Mouse (Mus musculus): ENCODE measurements around the gene Rab29. TPM values are rescaled to one million over a fixed set of nuclear protein-coding genes. Genes with fewer than 3 reads are reported as not detected.

Rab29 gene
- total and polyA plus RNA-seq, 2 experiments from 2014 or later = 14.7 to 18.8 TPM

DNA sequence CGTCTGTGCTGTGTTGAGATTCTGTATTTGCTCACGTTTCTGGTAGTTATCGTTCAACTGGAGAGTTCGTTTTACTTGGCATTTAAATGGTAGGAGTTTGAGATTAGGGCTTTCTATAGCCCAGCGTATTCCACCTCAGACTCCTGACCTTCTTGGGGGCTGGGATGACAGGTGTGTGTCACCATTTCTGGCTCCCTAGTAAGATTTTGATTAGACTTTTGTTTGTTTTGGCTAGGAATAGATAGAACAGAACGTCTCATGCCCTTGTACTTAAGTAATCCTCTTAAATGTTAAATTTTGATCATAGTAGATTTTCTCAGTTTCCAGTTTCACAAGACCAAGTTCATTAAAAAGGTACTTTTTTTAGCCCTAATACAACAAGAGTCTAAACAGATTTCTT, 50.6 kb downstream of the Rab29 start:
- no peak overlapping the region for H3K9ac ChIP-seq (replicated peaks; ENCODE audit: low read depth, low read length)
- no peak overlapping the region for H3K4me3 ChIP-seq (ENCODE audit: low read depth, low read length)
- H3K4me1 ChIP-seq (ENCODE audit: control insufficient read depth, insufficient read depth) = no peaks in the 10 kb centered on the region
- no peaks in the 10 kb centered on the region for H3K9me3 ChIP-seq (replicated peaks; ENCODE audit: control insufficient read depth, low read length)
- H3K36me3 ChIP-seq (replicated peaks; ENCODE audit: control insufficient read depth, insufficient read depth, low read length) = peaks cover 35% of the 10 kb centered on the region
- 62% methylated on average over 6 of the region's 6 CpGs for WGBS
- no peak for TF ChIP-seq CTCF (IDR thresholded peaks at IDR 0.05; ENCODE audit: low read depth)
- no peak for TF ChIP-seq EP300 (IDR thresholded peaks at IDR 0.05; ENCODE audit: low read depth)
- H3K27me3 ChIP-seq (ENCODE audit: control insufficient read depth, insufficient read depth, low read length) = no peaks in the 10 kb centered on the region
- H3K27ac ChIP-seq (ENCODE audit: low read depth) = no peak overlapping the region
- DNase-seq (ENCODE audit: low spot score) (no peak), ATAC-seq (ENCODE audit: insufficient read depth, low read depth) (no peak)
- H3K4me2 ChIP-seq (ENCODE audit: low read depth, low read length) = no peak overlapping the region

DNA sequence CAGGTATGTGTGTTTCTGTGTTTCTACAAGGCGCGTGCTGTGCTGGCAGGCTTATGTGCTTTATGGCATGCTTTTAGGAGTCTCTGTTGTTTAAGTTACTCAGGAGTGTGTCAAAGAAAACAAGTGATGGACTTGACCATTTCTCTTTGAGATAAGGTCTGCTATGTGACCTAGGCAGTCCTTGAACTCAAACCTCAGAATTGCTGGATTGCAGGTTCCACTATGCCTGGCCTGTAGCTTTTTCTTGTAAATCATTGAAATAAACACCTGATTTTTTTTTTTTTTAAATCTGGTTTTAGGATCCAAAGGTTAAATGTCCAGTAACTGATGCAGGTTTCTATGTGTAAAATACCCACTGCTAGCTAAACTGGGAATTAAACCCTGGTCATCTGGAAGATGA, 52.0 kb downstream of the Rab29 start:
- Histone ChIP-seq H3K4me1 (ENCODE audit: control insufficient read depth, insufficient read depth) (no peaks in the 10 kb centered on the region), H3K9me3 (replicated peaks; ENCODE audit: control insufficient read depth, low read length) (no peaks in the 10 kb centered on the region), H3K36me3 (replicated peaks; ENCODE audit: control insufficient read depth, insufficient read depth, low read length) (peaks cover 47% of the 10 kb centered on the region), H3K27ac (ENCODE audit: low read depth) (no peak overlapping the region), H3K9ac (replicated peaks; ENCODE audit: low read depth, low read length) (no peak overlapping the region), H3K4me2 (ENCODE audit: low read depth, low read length) (no peak overlapping the region), H3K27me3 (ENCODE audit: control insufficient read depth, insufficient read depth, low read length) (no peaks in the 10 kb centered on the region), H3K4me3 (ENCODE audit: low read depth, low read length) (no peak overlapping the region)
- TF ChIP-seq EP300 (IDR thresholded peaks at IDR 0.05; ENCODE audit: low read depth) (no peak), CTCF (IDR thresholded peaks at IDR 0.05; ENCODE audit: low read depth) (no peak)
- WGBS = 93% methylated on average over 2 of the region's 2 CpGs
- ATAC-seq (ENCODE audit: insufficient read depth, low read depth) = no peak
- no peak for DNase-seq (ENCODE audit: low spot score)

DNA sequence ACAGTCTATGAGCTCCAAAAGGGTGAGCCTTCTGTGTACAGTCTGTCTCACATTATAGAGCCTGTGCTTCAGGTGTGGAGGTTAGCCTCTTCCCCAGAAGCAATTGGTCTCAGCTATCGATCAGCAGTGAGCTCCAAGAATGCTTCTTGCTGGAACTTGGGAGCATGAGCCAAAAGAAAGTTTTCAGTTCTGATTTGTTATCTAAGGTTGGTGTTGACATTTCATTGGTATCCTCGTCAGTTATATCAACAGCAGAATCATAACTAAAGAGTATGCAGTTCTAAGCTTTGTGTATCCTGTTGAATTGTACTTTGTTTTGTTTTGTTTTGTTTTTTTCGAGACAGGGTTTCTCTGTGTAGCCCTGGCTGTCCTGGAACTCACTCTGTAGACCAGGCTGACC, 55.1 kb downstream of the Rab29 start:
- ATAC-seq (ENCODE audit: insufficient read depth, low read depth) (no peak), DNase-seq (ENCODE audit: low spot score) (no peak)
- no peak overlapping the region for H3K4me3 ChIP-seq (ENCODE audit: low read depth, low read length)
- H3K27me3 ChIP-seq (ENCODE audit: control insufficient read depth, insufficient read depth, low read length) = no peaks in the 10 kb centered on the region
- 85% methylated on average over 3 of the region's 3 CpGs for WGBS
- no peak overlapping the region for H3K27ac ChIP-seq (ENCODE audit: low read depth)
- no peak overlapping the region for H3K9ac ChIP-seq (replicated peaks; ENCODE audit: low read depth, low read length)
- peaks cover 75% of the 10 kb centered on the region for H3K36me3 ChIP-seq (replicated peaks; ENCODE audit: control insufficient read depth, insufficient read depth, low read length)
- H3K4me2 ChIP-seq (ENCODE audit: low read depth, low read length) = no peak overlapping the region
- no peaks in the 10 kb centered on the region for H3K4me1 ChIP-seq (ENCODE audit: control insufficient read depth, insufficient read depth)
- H3K9me3 ChIP-seq (replicated peaks; ENCODE audit: control insufficient read depth, low read length) = no peaks in the 10 kb centered on the region
- TF ChIP-seq EP300 (IDR thresholded peaks at IDR 0.05; ENCODE audit: low read depth) (no peak), CTCF (IDR thresholded peaks at IDR 0.05; ENCODE audit: low read depth) (no peak)

Other genes with a start within 250 kb of the Rab29 start
- gene Ctse, start 228.9 kb upstream of the Rab29 start, total RNA-seq (2014; rRNA removed; ENCODE audit: low replicate concordance) = 2.3 and 5.2 TPM in 2 replicates
- 0.18 and 0.27 TPM in 2 replicates for gene Ctse, start 228.9 kb upstream of the Rab29 start, polyA plus RNA-seq (2015; fragmentation: Nextera tagmentation; extraction: Ambion mirVana)
- gene Rab7b, start 178.5 kb upstream of the Rab29 start, total RNA-seq (2014; rRNA removed; ENCODE audit: low replicate concordance) = 0.50 and 2.8 TPM in 2 replicates
- 3.1 and 3.7 TPM in 2 replicates for gene Rab7b, start 178.5 kb upstream of the Rab29 start, polyA plus RNA-seq (2015; fragmentation: Nextera tagmentation; extraction: Ambion mirVana)
- not detected in 2 replicates for gene Slc26a9, start 123.2 kb upstream of the Rab29 start, total RNA-seq (2014; rRNA removed; ENCODE audit: low replicate concordance)
- 0.03 and 0.05 TPM in 2 replicates for gene Slc26a9, start 123.2 kb upstream of the Rab29 start, polyA plus RNA-seq (2015; fragmentation: Nextera tagmentation; extraction: Ambion mirVana)
- gene Pm20d1, start 69.8 kb upstream of the Rab29 start, total RNA-seq (2014; rRNA removed; ENCODE audit: low replicate concordance) = 1.6 and 3.5 TPM in 2 replicates
- gene Pm20d1, start 69.8 kb upstream of the Rab29 start, polyA plus RNA-seq (2015; fragmentation: Nextera tagmentation; extraction: Ambion mirVana) = 4.8 and 6.4 TPM in 2 replicates
- 24.2 and 29.7 TPM in 2 replicates for gene Slc41a1, start 39.7 kb upstream of the Rab29 start, total RNA-seq (2014; rRNA removed; ENCODE audit: low replicate concordance)
- 9.0 and 10.3 TPM in 2 replicates for gene Slc41a1, start 39.7 kb upstream of the Rab29 start, polyA plus RNA-seq (2015; fragmentation: Nextera tagmentation; extraction: Ambion mirVana)
- gene Nucks1, start 43.3 kb downstream of the Rab29 start, total RNA-seq (2014; rRNA removed; ENCODE audit: low replicate concordance) = 58.2 and 73.2 TPM in 2 replicates
- 24.6 and 27.0 TPM in 2 replicates for gene Nucks1, start 43.3 kb downstream of the Rab29 start, polyA plus RNA-seq (2015; fragmentation: Nextera tagmentation; extraction: Ambion mirVana)
- gene Slc45a3, start 95.7 kb downstream of the Rab29 start, total RNA-seq (2014; rRNA removed; ENCODE audit: low replicate concordance) = 9.5 and 23.6 TPM in 2 replicates
- 2.6 and 2.8 TPM in 2 replicates for gene Slc45a3, start 95.7 kb downstream of the Rab29 start, polyA plus RNA-seq (2015; fragmentation: Nextera tagmentation; extraction: Ambion mirVana)
- gene Elk4, start 140.4 kb downstream of the Rab29 start, total RNA-seq (2014; rRNA removed; ENCODE audit: low replicate concordance) = 32.9 and 35.3 TPM in 2 replicates
- 10.5 and 13.3 TPM in 2 replicates for gene Elk4, start 140.4 kb downstream of the Rab29 start, polyA plus RNA-seq (2015; fragmentation: Nextera tagmentation; extraction: Ambion mirVana)
- 4.4 and 4.5 TPM in 2 replicates for gene Mfsd4a, start 200.8 kb downstream of the Rab29 start, total RNA-seq (2014; rRNA removed; ENCODE audit: low replicate concordance)
- 4.2 and 6.4 TPM in 2 replicates for gene Mfsd4a, start 200.8 kb downstream of the Rab29 start, polyA plus RNA-seq (2015; fragmentation: Nextera tagmentation; extraction: Ambion mirVana)